ENCODE assay signal across 13 mouse cellular contexts in genomic region chr1:144916568-144916967, GRCm38 (mm10).
"Had no signal": no experiment of that assay in that cellular context is flagged by ENCODE, and none has a peak within 500 bp of the region (broad histone marks: within the 10 kb centered on the region; RNA-seq: fewer than 3 reads in every experiment).

No protein-coding gene starts in this region.

- DNase-seq: forebrain, postnatal 0 days; gastrocnemius, postnatal 14 days; gastrocnemius, postnatal 36 days; heart, adult 11 months; heart, adult 2 months; heart, postnatal 14 days; heart, postnatal 36 days; kidney, adult 11 months; kidney, adult 2 months; kidney, adult 9 months; kidney, postnatal 14 days; kidney, postnatal 4 days; liver had no signal
